Mouse (Mus musculus) limb, embryonic 12.5 days (tissue): Measurements from ENCODE around the gene Sapcd2. TPM values are rescaled to one million over a fixed set of nuclear protein-coding genes. Genes with fewer than 3 reads are reported as not detected.

ENCODE experiments used
- ATAC-seq: fragments of 200-750 bp; cut with Nextera tagmentation; 2 replicates; pipeline ENCODE4 v1.8.0; 2017; ENCODE audit warnings: low read depth, moderate TSS enrichment; ENCODE audit not compliant: insufficient number of reproducible peaks, insufficient read depth, low FRiP score, low TSS enrichment
- H3K27ac ChIP-seq: fragments of 300-500 bp; sonication (generic); 2 replicates; pipeline ENCODE4 v1.5.1; 2016; ENCODE audit warnings: mild to moderate bottlenecking, moderate library complexity
- H3K27me3 ChIP-seq: fragments of 300-500 bp; sonication (generic); 2 replicates; pipeline ENCODE4 v1.6.1; 2016; ENCODE audit warnings: mild to moderate bottlenecking, moderate library complexity
- H3K36me3 ChIP-seq: fragments of 300-500 bp; sonication (generic); 2 replicates; pipeline ENCODE4 v1.6.1; 2016; ENCODE audit warnings: mild to moderate bottlenecking, moderate library complexity
- H3K4me1 ChIP-seq: fragments of 300-500 bp; sonication (generic); replicated peaks from 2 replicates; pipeline ENCODE4 v1.6.1; 2016
- H3K4me2 ChIP-seq: fragments of 300-500 bp; sonication (generic); 2 replicates; pipeline ENCODE4 v1.6.1; 2016; ENCODE audit warnings: mild to moderate bottlenecking, moderate library complexity
- H3K4me3 ChIP-seq: fragments of 300-500 bp; sonication (generic); replicated peaks from 2 replicates; pipeline ENCODE4 v1.5.1; 2016; ENCODE audit warnings: mild to moderate bottlenecking
- H3K9ac ChIP-seq: fragments of 300-500 bp; sonication (generic); replicated peaks from 2 replicates; pipeline ENCODE4 v1.6.1; 2016; ENCODE audit warnings: mild to moderate bottlenecking, moderate library complexity
- H3K9me3 ChIP-seq: fragments of 300-500 bp; sonication (generic); 2 replicates; pipeline ENCODE4 v1.6.1; 2016; ENCODE audit warnings: mild to moderate bottlenecking, moderate library complexity
- WGBS: fragments of 180-500 bp; shearing (Covaris S2); methylation state at CpG from one replicate; pipeline ENCODE4 v1.1.7; 2016; 5-methylcytosine and 5-hydroxymethylcytosine counted together
- polyA plus RNA-seq: library from polyadenylated mRNA; unstranded; fragments of >200 nt; fragmentation: Nextera tagmentation; extraction: Ambion mirVana; gene quantifications from 2 replicates; pipeline ENCODE4 v1.2.1, GENCODE M21; 2016

Gene Sapcd2
- polyA plus RNA-seq, 1 experiment from 2014 or later = 69.0 TPM

DNA sequence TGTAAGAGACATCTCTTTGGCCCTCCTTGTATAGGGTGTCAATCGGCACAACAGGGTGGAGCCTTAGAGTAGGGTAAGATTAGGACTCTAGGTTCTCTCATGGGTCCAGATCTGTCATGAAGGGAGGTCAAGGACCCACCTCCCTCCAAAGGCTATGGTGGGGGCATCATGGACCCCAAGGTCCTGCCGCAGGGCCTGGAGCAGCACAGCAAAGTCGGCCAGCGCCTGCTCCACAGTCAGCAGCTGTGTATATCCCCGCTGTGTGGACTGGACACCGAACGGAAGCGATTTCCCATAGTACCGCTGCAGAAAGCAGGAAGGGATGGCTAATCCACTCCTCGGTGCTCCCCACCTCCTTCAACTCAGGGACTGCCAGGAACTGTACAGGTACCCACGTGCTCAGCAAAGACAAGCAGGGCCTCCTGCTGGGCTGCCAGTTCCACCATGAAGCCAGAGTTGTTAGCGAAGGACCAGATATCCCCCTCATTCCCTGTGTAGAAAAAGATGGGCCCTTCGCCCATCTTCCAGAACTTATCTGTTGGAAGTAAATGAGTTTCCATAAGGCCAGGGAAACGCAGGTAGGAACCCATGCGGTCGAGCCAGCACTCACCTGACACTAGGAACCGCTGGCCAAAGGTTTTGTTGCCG, 16.6 kb upstream of the Sapcd2 start:
- Histone ChIP-seq H3K4me3 (peak overlapping the region; percentile 56), H3K9me3 (no peaks in the 10 kb centered on the region), H3K4me1 (peaks cover 18% of the 10 kb centered on the region), H3K9ac (peak overlapping the region; percentile 61), H3K27me3 (no peaks in the 10 kb centered on the region), H3K27ac (no peak overlapping the region), H3K4me2 (peak overlapping the region; percentile 87), H3K36me3 (peaks cover 33% of the 10 kb centered on the region)
- no peak for ATAC-seq
- 35% methylated on average over 18 of the region's 18 CpGs for WGBS

- no peaks in the 10 kb centered on the region for H3K9me3 ChIP-seq
- H3K4me1 ChIP-seq = peaks cover 18% of the 10 kb centered on the region
- H3K36me3 ChIP-seq = peaks cover 24% of the 10 kb centered on the region
- WGBS = 7% methylated on average over 13 of the region's 13 CpGs
- peak within 1 kb of the TSS; percentile 56 for H3K4me3 ChIP-seq
- peak within 1 kb of the TSS; percentile 61 for H3K9ac ChIP-seq
- H3K4me2 ChIP-seq = peak within 1 kb of the TSS; percentile 87
- ATAC-seq = peak; percentile 57
- H3K27ac ChIP-seq = no peak within 1 kb of the TSS
- H3K27me3 ChIP-seq = no peaks in the 10 kb centered on the region
These were observed 15.7 kb upstream of the Sapcd2 start, which contains the start of gene Dpp7 for GRCm38 (mm10) chr2:25356208-25357079. Gene Dpp7 (minus strand): TSS chr2:25356359.

- no peak for ATAC-seq
- H3K4me1 ChIP-seq = peaks cover 20% of the 10 kb centered on the region
- no peak overlapping the region for H3K9ac ChIP-seq
- peaks cover 21% of the 10 kb centered on the region for H3K27me3 ChIP-seq
- 74% methylated on average over 4 of the region's 4 CpGs for WGBS
- no peak overlapping the region for H3K27ac ChIP-seq
- no peak overlapping the region for H3K4me2 ChIP-seq
- no peaks in the 10 kb centered on the region for H3K36me3 ChIP-seq
- H3K4me3 ChIP-seq = no peak overlapping the region
- H3K9me3 ChIP-seq = no peaks in the 10 kb centered on the region
These were observed 12.3 kb upstream of the Sapcd2 start for GRCm38 (mm10) chr2:25359848-25360247.

DNA sequence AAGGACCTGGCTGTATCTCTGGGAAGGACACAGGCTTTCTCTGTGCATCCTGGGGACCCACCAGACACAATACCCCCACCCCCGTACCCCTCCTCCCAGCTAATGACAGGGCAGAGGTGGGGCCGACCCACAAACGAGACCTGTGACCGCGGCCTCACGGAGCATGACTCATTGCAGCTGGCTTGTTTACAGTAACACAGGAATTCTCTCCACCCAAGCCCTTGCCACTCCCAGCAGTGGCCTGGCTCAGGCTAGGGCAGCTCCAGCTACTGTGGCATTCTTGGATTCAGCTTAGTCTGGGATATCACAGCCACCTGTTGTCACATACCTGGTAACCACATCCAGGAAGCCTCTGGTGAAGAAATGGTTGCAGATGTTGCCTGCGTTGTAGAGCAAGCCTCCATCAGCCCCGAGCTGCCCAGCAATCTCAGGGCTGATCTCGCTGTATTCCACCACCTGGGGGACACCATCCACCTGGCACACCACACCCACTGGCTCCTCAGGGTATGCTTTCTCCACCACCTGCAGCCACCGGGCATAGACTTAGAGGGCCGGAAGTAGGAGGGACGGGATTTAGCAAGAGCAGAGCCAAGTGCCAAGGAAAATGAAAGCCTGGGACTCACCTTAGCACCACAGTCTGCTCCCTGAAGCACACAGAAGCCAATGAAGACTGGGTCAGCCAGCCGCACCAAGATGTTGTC, 8.5 kb upstream of the Sapcd2 start:
- H3K4me2 ChIP-seq = no peak overlapping the region
- no peak overlapping the region for H3K4me3 ChIP-seq
- WGBS = 53% methylated on average over 13 of the region's 13 CpGs
- H3K9me3 ChIP-seq = no peaks in the 10 kb centered on the region
- H3K27ac ChIP-seq = no peak overlapping the region
- no peak for ATAC-seq
- H3K9ac ChIP-seq = no peak overlapping the region
- no peaks in the 10 kb centered on the region for H3K36me3 ChIP-seq
- peaks cover 45% of the 10 kb centered on the region for H3K27me3 ChIP-seq
- H3K4me1 ChIP-seq = peaks cover 8% of the 10 kb centered on the region; the same call in 1 of the 2 replicates

DNA sequence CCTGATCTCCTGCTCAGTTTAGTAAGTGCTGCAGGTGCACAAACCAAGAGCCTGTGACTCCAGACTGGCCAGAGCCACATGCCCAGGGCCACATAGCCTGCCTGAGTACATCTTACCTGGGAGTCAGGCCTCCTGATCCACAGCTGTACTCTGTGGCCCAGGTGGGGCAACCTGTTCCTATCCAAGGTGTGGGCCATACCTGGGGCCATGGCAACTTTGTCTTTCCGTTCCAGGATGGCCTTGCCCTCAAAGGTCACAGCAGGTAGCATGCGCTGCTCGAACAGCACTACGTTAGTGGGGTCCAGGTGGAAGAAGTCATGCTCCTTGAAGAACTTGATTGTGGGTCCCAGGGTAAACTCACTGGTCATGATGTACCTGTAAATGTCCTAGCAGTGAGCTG, 7.8 kb upstream of the Sapcd2 start:
- Histone ChIP-seq H3K9me3 (no peaks in the 10 kb centered on the region), H3K9ac (no peak overlapping the region), H3K4me1 (peaks cover 8% of the 10 kb centered on the region; the same call in 1 of the 2 replicates), H3K27me3 (peaks cover 45% of the 10 kb centered on the region), H3K4me3 (peak overlapping the region; percentile 60; the same call in 1 of the 2 replicates), H3K27ac (no peak overlapping the region), H3K4me2 (peak overlapping the region; percentile 99; the same call in 1 of the 2 replicates), H3K36me3 (no peaks in the 10 kb centered on the region)
- 0 out of 2 replicates have a peak, but pooled peaks have one; percentile 12 for ATAC-seq
- WGBS = 86% methylated on average over 4 of the region's 4 CpGs

DNA sequence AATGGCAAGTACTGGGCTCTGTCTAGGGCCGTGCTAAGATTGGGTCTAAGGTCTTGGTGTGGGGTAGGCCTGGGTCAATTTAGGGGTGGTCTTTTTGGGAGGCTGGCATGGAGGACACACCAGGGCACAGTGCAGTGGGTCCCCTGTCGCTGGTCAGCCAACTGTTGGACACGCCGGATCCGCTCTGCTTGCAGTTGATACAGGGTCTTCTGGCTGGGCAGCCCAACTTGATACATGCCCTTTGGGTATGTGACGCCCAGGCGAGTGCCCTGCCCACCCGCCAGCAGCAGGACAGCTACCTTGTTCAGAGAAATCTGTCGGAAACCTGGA, 7.4 kb upstream of the Sapcd2 start:
- Histone ChIP-seq H3K27me3 (peaks cover 45% of the 10 kb centered on the region), H3K4me3 (peak overlapping the region; percentile 60), H3K9me3 (no peaks in the 10 kb centered on the region), H3K4me1 (peaks cover 8% of the 10 kb centered on the region; the same call in 1 of the 2 replicates), H3K4me2 (peak overlapping the region; percentile 99), H3K36me3 (no peaks in the 10 kb centered on the region), H3K27ac (no peak overlapping the region), H3K9ac (peak overlapping the region; percentile 69)
- no peak for ATAC-seq
- WGBS = 23% methylated on average over 9 of the region's 9 CpGs

DNA sequence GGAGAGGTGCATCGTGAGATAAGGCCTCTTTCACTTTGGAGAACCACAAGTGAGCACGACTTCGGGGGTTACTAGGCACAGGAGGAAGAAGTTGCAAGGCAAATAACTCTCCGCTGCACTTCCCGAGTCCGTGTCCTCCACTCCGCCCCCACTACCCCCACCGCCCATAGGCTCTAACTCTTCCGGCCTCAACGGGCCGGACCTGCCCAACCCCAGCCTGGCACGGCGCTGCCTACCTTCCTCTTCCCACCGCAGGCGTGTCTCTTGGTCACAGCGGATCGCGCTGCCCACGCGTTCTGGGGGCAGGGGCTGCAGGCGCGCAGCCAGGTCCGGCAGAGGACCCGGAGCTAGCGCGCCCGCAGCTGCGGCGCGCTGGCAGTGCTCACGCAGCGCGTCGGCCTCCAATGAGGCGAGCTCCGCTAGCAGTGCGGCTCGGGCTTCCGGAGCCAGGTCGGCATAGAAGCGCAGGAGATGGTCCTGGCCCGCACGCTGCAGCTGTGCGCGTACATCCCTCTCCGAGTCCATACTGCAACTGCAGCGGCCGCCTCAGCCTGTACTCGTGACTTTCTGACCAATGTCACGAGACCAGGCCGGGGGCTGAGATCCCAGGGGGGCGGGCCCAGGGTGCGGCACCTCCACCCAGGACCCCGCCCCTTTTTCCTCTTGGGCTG, 6.9 kb upstream of the Sapcd2 start, which contains the start of gene Uap1l1:
Gene Uap1l1, minus strand, starts transcription at position 592 of the 671 bp plus-strand sequence.
- no peak within 1 kb of the TSS for H3K27ac ChIP-seq
- peak; percentile 63 for ATAC-seq
- WGBS = under 1% methylated on average over 54 of the region's 54 CpGs

GRCm38 (mm10) chr2:25369996-25370395, 2.1 kb upstream of the Sapcd2 start:
- no peak for ATAC-seq
- H3K4me2 ChIP-seq = no peak overlapping the region
- H3K27me3 ChIP-seq = peaks cover 23% of the 10 kb centered on the region
- no peak overlapping the region for H3K27ac ChIP-seq
- WGBS = 90% methylated on average over 3 of the region's 3 CpGs
- H3K36me3 ChIP-seq = peaks cover 6% of the 10 kb centered on the region
- H3K4me3 ChIP-seq = no peak overlapping the region
- no peak overlapping the region for H3K9ac ChIP-seq
- peaks cover 32% of the 10 kb centered on the region for H3K4me1 ChIP-seq
- no peaks in the 10 kb centered on the region for H3K9me3 ChIP-seq

More for the DNA sequence above, 6.9 kb upstream of the Sapcd2 start, which contains the start of gene Uap1l1:
- Histone ChIP-seq H3K9ac (peak within 1 kb of the TSS; percentile 69), H3K9me3 (no peaks in the 10 kb centered on the region), H3K4me3 (peak within 1 kb of the TSS; percentile 60), H3K27me3 (peaks cover 45% of the 10 kb centered on the region), H3K36me3 (no peaks in the 10 kb centered on the region), H3K4me1 (peaks cover 8% of the 10 kb centered on the region; the same call in 1 of the 2 replicates), H3K4me2 (peak within 1 kb of the TSS; percentile 99)

DNA sequence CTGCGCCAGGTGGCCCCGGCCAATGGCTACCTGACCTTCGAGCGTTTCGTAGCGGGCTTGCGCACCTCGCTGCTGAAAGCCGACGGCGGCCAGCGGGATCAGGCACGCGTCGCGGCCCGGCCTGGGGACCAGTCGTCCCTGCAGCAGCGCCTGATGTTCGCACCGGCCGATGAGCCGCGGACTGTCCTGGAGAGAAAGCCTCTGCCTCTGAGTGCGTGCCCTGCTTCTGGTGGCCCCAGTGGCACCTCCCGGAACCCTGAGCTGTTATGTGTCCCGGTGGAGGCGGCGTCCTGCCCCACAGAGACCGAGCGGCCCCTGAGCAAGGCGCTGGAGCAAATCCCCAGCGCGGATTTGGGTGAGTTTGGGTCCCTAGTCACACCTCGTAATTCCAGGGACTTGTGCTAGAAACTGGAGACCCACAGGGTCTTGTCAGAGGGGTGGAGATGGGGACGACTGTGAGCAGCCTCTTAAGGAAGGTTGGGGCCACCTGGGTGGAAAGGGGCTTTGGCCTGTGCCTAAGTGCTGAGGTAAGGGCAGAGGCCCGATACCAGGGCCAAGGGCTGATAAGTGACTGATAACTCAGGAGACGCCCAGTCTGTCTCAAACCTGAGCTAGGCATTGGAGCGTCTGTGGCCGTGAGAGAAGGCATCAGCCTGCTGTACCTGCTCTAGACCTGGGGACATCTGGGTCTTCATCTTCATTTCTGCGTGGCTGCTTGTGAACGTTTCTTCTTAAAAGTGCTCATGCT, 697 bp downstream of the Sapcd2 start:
- H3K4me1 ChIP-seq = peaks cover 28% of the 10 kb centered on the region
- H3K9ac ChIP-seq = peak overlapping the region; percentile 72
- H3K27ac ChIP-seq = peak overlapping the region; percentile 92; the same call in 1 of the 2 replicates
- H3K4me2 ChIP-seq = peak overlapping the region; percentile 95
- ATAC-seq = no peak
- H3K36me3 ChIP-seq = peaks cover 34% of the 10 kb centered on the region
- H3K27me3 ChIP-seq = peaks cover 6% of the 10 kb centered on the region; the same call in 1 of the 2 replicates
- no peaks in the 10 kb centered on the region for H3K9me3 ChIP-seq
- H3K4me3 ChIP-seq = peak overlapping the region; percentile 76
- WGBS = 2% methylated on average over 42 of the region's 42 CpGs

DNA sequence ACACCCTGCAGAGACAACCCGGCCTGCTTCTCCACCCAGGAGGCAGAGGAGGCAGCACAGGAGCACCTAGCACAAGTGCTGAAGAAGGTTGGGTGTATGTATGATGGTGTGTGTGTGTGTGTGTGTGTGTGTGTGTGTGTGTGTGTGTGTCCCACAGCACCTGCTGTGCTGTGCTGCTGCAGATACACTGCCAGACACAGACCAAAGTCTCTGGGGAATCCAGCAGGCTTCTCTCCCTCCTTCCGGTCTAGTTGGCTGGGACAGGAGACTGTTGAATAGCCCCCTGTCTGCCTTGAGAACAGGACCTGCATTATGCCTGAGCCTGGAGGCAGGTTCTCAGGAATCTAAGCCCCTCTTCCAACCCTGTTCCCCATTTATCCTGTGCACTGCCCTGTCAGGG, 1.3 kb downstream of the Sapcd2 start:
- peak overlapping the region; percentile 76 for H3K4me3 ChIP-seq
- H3K9me3 ChIP-seq = no peaks in the 10 kb centered on the region
- no peak overlapping the region for H3K27ac ChIP-seq
- H3K36me3 ChIP-seq = peaks cover 40% of the 10 kb centered on the region
- H3K4me2 ChIP-seq = peak overlapping the region; percentile 95
- ATAC-seq = no peak
- H3K4me1 ChIP-seq = peaks cover 28% of the 10 kb centered on the region
- peaks cover under 1% of the 10 kb centered on the region; the same call in 1 of the 2 replicates for H3K27me3 ChIP-seq
- 42% methylated on average over 2 of the region's 2 CpGs for WGBS
- H3K9ac ChIP-seq = peak overlapping the region; percentile 72
